In genomic region chr5:38094331-38094730, GRCm38 (mm10) we compare ENCODE assay signal across 16 mouse cellular contexts.
"Had no signal": no experiment of that assay in that cellular context is flagged by ENCODE, and none has a peak within 500 bp of the region (broad histone marks: within the 10 kb centered on the region; RNA-seq: fewer than 3 reads in every experiment).

No protein-coding gene starts in this region.

- H3K9me3 ChIP-seq: neural tube, embryonic 13.5 days; neural tube, embryonic 15.5 days; stomach, embryonic 15.5 days had no signal

- H3K27ac ChIP-seq: neural tube, embryonic 13.5 days; neural tube, embryonic 15.5 days; stomach, embryonic 15.5 days; stomach, postnatal 0 days had no signal

- H3K4me1 ChIP-seq: stomach, embryonic 15.5 days had no signal

- H3K9ac ChIP-seq: neural tube, embryonic 13.5 days; neural tube, embryonic 15.5 days; stomach, embryonic 15.5 days had no signal

- H3K27me3 ChIP-seq: neural tube, embryonic 15.5 days; stomach, embryonic 15.5 days had no signal

- DNase-seq: retina, postnatal 1 day; right cerebral cortex, adult 18-20 months; right cerebral cortex, postnatal 14 days; right cerebral cortex, postnatal 25 days; right cerebral cortex, postnatal 4 days; spleen, adult 18-20 months; thymus, adult 18-20 months; thymus, adult 2 months; thymus, postnatal 14 days; thymus, postnatal 25 days; thymus, postnatal 36 days; thymus, postnatal 4 days had no signal

- H3K4me3 ChIP-seq: neural tube, embryonic 13.5 days; neural tube, embryonic 15.5 days; stomach, embryonic 15.5 days had no signal

- H3K36me3 ChIP-seq: neural tube, embryonic 13.5 days; neural tube, embryonic 15.5 days; stomach, embryonic 15.5 days had no signal
